Mouse (Mus musculus): ENCODE data around the gene Rexo1.

Gene Rexo1

DNA sequence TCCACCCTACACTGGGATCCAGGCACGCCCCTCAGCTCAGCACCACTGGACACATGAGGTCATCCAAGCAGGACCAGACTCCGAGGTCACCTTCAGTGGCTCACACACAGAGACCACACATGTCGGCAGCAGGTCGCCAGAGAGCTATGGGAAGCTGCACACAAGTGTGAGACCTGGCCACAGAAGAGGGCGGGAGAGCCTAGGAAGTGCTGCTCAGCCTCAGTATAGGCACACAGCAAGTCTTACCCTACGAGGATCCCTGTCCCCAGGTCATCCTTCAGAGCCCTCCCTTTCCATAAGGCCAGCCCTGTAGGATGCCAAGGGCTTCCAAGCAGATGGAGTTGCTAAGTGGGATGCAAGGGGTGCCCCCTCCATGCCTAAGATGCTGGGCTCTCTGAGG is 7.4 kb downstream of the Rexo1 start:
- DNase-seq (ENCODE audit: low read depth, low spot score), result no peak

DNA sequence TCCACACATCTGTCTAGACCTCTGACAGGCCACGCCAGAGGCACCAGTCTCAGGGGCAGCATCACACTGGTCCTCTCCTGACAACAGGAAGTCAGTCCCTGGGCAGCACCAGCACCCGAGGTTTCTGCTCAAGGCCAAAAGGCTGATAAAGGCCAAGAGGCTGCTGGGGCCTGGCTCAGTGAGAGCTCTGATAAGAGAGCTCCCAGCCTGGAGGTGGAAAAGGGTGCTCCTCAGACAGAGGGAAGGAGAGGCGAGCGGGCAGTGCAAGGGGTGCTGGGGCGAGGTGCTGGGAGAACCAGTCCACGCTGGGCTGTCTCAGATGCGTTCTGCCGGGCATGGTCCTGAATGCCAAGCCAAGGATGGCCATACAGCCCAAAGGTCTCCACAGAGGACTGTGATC is 7.8 kb downstream of the Rexo1 start:
- no peak for DNase-seq (ENCODE audit: low read depth, low spot score)

DNA sequence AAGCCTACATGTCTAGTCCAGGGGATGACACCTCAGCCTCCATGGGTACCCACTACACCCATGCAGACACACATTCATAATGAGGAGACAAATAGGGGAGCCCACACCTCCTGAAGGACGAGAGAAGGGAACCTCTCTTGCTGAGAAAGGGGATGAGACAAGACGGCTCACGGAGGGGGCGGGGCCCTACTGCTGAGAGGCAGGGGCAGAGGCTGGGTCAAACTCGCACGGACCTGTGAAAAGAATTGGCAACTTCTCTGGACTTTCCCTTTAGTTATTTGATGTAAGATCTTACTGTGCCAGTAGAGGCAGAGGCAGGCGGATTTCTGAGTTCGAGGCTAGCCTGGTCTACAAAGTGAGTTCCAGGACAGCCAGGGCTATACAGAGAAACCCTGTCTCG is 9.0 kb downstream of the Rexo1 start:
- DNase-seq (ENCODE audit: low read depth, low spot score), result peak; percentile 55

DNA sequence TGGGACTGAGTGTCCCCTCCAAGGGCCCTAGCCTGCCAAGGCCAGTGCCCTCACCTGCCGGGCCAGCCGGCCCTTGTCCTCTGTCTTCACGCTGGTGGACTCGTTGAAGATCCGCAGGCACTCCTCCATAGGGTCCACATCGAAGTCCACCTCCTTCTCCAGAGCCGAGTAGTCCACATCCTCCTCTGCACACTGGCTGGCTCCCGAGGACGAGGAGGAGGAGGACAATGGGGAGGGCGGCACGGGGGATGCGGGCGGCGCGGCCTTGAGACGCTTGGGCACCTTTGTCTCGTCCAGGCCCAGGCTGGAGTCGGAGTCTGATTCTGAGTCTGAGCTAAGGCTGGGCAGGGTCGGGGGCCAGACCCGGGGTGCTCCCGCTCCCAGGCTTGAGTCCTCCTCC is 12.1 kb downstream of the Rexo1 start:
- DNase-seq (ENCODE audit: low read depth, low spot score), result no peak

DNA sequence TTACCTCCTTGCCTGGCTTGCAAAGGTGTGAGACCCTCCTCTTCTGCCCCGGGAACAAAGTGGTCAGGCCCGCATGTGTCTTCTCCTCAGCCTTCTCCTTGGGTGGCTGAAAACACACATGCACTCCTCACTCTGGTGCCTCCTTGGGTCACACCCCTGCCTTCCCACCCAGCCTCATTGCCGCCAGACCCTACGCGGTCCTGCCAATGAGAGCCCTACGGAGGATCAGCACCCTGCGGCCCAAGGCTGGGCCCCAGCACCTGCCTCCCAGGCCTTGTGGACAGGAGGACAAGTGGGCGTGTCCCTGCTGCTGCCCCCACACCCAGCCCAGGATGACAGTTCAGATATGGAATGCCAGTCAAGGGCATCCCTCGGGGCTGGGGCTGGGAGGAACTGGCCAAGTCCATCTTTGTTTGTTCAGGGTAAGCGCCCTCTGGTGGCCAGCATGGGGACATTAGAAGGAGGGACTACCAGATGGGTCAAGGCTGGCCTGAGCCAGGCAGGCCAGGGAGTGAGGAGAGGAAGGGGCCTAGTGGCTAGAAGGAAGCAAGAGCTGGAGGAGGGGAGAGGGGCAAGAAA is 12.8 kb downstream of the Rexo1 start:
- peak; percentile 78 for DNase-seq (ENCODE audit: low read depth, low spot score)

DNA sequence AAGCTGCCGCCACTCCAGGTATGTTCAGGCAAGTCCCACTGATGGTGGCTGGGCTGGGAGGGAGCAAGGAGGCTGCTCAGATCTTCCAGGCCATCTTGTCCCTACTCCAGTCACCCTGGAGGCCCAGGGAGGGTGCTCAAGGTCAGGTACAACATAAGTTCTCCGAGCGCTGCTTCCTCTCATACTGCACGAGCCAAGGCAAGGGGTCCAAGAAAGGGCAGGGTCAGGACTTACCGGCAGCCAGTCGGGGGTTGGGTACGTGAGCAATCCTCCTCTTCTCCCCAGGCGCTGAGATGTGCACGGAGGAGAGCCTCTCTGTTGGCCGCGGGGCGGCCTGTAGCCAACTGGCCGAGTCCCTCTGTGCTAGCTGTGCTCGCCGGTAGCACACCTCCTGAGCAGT is 13.8 kb downstream of the Rexo1 start:
- DNase-seq (ENCODE audit: low read depth, low spot score), result no peak

DNA sequence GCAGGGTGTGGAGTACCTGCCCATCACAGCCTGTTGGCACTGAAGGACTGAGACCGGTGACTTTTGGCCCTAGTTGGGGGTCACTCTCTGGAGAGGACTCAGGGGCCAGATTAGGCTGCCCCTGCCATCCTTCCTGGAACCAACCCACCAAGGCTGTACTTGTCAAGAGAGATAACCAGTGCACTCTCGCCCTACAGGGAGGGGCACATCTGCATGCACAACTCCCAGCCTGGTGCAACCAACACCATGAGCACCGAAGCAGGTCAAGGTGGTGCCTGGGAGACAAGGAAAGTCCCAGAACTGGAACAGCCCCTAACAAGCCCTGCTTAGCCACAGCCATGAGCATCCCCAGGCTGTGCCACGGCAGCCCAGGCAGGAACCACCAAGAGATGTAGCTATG is 14.4 kb downstream of the Rexo1 start:
- no peak for DNase-seq (ENCODE audit: low read depth, low spot score)

DNA sequence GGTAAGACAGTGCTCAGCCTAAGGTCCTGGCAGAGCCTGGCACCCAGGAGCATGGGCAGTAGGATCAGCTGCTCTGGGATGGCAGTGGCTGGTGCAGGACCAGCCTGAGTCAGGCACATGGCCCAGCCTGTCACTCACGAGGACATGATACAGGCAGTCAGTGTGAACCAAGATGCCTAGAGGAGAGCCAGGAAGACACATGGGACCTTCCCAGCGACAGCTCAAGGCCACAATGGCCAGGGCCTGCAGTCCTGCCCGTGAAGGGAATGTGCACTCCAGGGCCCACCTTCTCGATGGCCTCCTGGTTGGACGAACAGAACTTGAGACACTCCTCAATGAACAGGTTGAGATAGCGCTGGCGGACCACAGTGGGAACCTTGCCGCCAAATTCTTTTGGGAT is 15.8 kb downstream of the Rexo1 start:
- no peak for DNase-seq (ENCODE audit: low read depth, low spot score)

DNA sequence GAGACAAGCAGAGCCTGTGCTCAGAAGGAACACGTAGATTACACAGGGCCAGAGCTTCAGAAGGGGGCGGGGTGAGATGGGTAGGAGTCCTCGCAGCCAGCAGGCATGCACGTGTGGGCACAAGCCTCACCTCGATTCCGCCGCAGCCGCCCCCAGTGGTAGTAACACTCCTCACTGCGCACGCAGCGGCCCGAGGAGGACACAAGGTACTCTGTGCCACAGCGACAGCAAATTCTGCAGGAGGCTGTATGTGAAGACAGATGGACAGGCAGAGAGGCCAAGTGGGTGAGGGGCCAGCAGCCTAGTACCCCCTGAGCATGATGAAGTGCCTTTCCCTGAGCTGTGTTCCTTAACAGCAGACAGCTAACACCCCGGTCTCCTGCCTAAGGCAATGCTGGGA is 17.5 kb downstream of the Rexo1 start:
- no peak for DNase-seq (ENCODE audit: low read depth, low spot score)

DNA sequence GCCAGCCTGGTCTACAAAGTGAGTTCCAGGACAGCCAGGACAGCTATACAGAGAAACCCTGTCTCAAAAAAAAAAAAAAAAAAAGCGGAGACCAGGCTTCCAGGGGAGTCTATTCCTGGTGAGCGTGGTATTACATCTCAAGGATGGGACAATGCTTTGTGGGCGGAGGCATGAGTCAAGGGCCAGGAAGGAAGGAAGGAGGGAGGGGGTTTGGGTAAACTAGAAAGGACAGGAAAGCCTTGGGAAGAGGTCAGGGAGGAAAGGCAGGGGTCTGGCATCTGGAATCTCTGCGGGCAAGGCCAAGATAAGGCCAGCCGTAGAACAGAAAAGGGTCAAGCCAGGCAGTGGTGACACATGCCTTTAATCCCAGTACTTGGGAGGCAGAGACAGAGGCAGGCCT is 21.9 kb downstream of the Rexo1 start:
- DNase-seq (ENCODE audit: low read depth, low spot score), result no peak

DNA sequence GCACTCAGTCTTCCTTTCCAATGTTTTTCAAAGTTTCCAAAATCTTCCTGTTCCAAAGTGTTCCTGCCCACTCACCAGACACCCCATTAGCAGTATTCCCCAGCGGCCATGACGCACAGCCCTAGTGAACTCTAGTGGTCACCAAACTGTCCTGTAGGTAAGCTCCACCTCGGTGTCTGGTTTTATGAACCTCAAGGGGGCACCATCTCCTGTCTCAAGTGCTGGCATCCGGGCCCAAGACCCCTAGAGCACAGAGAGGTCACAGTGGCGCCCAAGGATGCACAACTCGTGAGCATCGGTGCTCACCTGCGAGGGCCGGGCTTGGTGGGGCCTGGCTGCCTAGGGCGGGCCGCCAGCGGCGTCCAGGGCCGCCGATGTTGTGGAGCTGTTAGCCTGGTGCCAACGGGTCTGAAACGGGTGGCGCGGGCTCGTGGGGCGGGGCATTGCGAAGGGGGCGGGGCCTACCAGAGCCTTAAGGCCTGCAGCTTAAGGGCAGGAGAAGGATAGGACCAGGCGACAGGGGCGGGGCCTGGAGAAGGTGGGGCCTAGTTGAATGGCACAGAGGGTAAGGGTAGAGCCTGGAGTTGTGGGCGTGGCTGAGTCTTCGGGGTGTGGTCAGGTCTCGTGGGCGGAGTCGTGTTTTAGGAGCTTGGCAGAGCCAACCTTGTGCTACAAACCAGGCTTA is 22.5 kb downstream of the Rexo1 start, which contains the start of gene Atp8b3:
Atp8b3 (minus strand) TSS at position 415 of the 685 bp plus-strand sequence.
- DNase-seq (ENCODE audit: low read depth, low spot score), result peak; percentile 99

DNA sequence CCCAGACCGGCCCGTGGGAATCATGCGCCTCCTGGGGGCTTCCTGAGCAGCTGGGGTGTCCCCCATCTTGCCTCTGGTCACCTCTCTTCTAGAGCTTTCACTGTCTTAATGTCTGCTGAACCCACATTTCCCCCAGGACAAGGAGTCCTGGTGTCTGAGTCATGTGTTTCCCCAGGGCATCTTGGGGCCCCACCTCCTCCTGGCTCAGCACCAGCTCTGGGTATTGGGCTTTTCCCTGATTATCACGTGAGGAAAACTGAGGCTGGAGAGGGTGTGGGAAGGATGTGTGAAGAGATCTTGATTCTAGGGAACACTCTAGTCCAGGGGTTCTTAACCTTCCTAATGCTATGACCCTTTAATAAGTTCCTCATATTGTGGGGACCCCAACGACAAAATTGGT is 23.2 kb downstream of the Rexo1 start:
- no peak for DNase-seq (ENCODE audit: low read depth, low spot score)

DNA sequence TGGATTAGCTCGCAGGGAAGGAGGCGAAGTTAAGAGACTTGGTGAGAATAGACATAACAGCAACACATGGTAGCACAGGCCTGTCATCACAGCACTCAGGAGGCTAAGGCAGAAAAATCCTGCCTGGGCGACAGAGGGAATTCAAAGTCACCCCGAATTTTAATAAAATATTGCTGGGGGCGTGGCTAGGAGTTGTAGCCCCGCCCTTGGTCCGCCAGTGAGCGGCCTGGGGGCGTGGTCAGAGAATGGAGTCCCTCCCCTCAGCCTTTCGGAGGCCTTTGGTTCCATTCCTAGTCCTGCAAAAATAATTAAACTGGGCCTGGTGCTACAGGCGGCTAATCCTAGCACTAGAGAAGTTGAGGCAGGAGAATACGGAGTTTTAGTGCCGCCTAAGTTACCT is 25.6 kb downstream of the Rexo1 start:
- peak; percentile 76 for DNase-seq (ENCODE audit: low read depth, low spot score)

DNA sequence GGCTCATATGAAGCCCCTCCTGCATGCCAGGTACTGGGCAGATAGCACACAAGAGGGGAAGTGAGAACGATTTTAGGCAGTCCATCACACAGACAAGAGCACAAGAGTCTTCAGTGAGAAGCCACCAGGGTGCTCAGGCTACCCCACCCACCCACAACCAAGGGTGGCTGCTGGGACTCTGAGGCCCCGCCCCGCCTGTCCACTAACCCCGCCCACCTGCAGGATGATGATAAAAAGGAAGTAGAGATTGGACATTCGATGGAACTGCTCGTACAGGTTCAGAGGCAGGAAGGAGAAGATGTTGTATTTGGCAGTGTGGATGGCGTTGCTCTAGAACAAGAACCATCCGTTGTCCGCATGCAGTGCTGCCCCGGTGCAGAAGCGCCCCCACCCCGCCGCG is 26.3 kb downstream of the Rexo1 start:
- peak; percentile 85 for DNase-seq (ENCODE audit: low read depth, low spot score)

DNA sequence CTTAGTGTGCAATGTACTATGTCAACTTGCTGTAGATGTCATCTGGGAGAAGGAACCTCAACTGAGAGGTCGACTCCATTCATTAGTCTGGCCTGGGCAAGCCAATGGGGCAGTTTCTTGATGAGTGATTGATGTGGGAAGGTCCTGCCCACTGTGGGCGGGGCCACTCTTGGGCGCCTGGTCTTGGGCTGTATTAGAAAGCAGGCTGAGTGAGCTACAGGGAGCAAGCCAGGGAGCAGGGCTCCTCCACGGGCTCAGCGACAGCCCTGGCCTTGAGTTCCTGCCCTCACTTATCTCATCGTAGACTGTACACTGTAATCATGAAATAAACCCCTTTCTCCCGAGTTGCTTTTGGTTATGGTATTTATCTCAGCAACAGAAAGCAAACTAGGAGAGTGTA is 27.7 kb downstream of the Rexo1 start:
- peak; percentile 88 for DNase-seq (ENCODE audit: low read depth, low spot score)

DNA sequence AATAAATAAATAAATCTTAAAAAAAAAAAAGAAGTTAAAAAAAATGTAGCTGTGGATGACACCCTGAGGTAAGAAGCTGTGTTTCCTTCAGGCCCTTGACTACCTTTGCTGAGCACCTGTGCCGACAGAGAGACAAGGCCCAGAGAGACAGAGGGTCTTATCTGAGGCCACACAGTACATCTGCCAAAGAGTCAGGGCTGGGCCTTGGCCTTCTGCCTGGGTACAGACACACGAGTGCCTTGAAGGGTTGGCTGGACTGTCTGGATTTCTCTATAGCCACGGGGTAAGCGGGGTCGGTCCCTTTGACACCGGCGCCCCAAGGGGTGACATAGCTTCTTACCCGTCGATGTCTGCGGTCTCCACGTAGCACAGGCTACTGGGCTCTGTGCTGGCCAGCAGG is 28.6 kb downstream of the Rexo1 start:
- no peak for DNase-seq (ENCODE audit: low read depth, low spot score)

DNA sequence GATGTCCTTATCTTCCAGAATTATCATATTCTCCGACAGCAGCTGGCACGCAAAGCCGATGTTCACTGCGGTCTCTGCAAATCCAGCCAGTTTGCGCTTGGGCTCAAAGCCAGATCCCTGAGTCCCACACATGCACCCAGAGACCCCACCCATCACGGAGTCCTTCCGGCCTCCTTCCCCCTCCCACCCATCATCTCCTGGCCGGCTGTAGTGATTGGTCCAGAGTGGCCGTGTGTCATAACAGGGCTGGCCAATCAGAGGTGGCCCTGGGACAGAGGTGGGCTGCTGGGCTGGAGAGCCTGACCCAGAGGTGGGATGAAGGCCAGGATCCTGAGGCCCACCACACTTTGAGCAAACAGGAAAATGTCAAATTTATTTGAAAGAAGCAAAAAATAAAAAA is 35.2 kb downstream of the Rexo1 start:
- peak; percentile 80 for DNase-seq (ENCODE audit: low read depth, low spot score)

DNA sequence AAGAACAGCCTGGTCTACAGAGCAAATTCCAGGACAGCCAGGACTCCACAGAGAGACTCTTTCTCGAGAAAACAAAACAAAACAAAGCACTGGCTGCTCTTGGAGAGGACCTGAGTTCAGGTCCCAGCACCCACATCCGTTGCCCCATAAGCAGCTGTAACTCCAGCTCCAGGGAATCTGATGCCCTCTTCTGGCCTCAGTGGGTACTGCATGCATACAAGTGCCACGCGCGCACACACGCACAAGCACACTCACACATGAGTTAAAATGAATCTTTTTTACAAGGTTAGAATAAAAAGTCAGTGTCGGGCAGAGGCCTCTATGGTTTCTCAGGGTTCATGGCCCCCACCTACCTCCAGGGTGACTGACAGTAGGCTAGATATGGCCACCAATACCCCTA is 38.1 kb downstream of the Rexo1 start:
- DNase-seq (ENCODE audit: low read depth, low spot score), result peak; percentile 69

DNA sequence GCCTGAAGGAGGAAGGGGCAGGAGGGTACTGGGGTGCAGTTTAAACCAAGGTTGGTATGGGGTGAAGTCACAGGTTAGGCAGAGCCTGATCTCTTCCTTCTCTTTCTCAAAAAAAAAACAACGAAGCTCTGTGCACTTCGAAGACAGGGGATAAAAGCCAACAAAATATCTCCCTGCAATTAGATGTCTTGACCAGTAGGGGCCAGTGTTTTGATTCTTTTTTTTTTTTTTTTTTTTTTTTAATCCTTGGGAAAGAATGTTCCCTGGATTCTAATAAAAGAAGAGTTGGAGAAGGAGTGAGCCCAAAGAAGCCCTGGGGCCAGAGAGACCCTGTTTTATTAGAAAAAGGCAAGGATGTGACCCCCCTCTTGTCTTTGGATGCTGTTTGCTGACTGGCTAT is 42.1 kb downstream of the Rexo1 start:
- no peak for DNase-seq (ENCODE audit: low read depth, low spot score)

DNA sequence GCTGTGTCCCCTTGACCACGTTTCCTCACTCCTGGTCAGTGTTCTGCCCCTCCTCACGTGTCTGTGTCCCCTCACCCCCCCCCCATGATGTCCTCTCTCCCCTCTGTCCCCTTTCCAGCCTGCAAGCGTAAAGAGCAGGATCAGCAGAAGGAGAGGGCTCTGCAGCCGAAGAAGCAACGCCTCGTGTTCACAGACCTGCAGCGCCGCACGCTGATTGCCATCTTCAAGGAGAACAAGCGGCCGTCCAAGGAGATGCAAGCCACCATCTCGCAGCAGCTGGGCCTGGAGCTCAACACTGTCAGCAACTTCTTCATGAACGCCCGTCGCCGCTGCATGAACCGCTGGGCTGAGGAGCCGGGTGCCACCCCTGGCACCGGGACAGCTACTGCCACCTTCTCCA is 47.6 kb downstream of the Rexo1 start:
- DNase-seq (ENCODE audit: low read depth, low spot score), result no peak

DNA sequence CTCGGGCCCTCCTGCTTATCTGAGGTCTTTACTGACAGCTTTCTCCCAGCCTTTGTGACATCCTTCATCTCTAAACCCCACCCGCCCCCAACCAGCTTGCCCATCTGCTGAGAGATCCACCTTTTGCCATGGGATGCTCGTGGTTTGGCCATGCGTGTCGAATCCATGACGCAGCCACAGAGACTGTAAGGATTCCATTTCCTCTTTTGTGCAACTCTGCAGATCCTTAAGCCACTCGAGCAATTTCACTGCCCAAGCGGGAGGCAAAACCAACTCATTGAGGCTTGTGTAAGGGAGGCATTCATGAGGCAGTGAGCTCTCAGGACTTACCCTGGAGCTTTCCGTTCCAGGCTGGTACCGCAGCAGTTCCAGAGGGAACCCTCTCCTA is 51.1 kb downstream of the Rexo1 start:
- no peak for DNase-seq (ENCODE audit: low read depth, low spot score)

DNA sequence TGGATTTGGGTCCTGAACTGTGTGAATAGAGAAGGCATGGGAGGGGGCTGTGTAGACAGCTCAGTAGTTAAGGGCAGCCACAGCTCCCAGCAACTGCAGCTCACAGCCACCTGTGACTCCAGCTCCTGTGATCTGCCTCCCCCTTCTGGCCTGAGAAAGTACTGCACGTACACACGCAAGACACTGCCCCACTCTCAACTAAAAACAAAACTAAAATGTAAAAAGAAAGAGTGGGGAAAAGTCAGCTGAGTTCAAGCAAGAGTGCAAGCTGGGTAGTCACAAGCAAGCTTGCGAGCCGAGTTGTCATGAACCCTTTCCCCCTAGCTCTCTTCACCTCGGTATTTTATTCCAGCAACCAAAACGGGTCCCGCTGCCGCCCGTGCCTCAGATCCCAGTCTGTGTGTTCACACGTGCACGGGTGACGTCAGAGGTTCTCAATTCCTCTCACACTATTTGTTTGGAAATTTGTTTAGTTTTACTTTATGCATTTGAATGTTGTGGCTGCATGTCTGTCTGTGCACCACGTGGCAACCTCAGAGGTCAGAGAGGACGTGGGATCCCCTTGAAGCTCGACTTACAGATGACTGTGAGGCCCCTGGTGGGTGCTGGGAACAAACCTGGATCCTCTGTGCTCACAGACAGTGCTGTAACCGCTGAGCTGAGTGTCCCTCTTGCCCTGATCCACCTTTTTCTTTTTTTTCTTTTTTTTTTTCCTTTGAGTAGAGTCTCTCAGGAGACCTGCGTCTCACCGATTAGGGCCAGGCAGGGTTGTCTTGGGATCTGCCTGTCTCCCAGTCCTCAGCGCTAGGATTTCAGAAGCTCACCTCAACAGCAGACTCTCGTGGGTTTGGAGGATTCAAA is 51.7 kb downstream of the Rexo1 start:
- DNase-seq (ENCODE audit: low read depth, low spot score), result peak; percentile 82

DNA sequence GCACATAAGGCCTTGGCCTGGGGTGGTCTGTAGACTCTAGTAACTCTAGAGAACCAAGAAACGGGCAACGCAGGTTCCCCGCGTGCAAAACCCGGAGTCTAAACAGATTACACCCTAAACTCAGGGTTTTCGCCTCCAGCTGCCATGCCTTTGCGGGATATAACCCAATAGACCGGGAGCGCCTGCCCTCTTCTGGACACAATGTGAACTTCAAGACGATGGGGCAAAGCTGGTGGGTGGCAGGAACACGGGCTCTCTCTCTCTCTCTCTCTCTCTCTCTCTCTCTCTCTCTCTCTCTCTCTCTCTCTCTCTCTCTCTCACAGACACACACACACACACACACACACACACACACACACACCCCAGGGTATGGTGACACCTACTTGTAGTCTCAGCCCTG is 55.1 kb downstream of the Rexo1 start:
- DNase-seq (ENCODE audit: low read depth, low spot score), result peak; percentile 78

Measured in ZHBTc4 (cell line).